Mouse (Mus musculus) myocyte (in vitro differentiated cells): ENCODE results near the gene Zfp260. TPM values are rescaled to one million over a fixed set of nuclear protein-coding genes. Genes with fewer than 3 reads are reported as not detected.

Experiments used
- H3K27me3 ChIP-seq: one replicate; pipeline ENCODE4 v1.6.1; 2011; ENCODE audit not compliant: control insufficient read depth, insufficient read depth, insufficient read length
- H3K36me3 ChIP-seq: one replicate; pipeline ENCODE4 v1.6.1; 2011; ENCODE audit not compliant: control insufficient read depth, insufficient read depth
- H3K4me2 ChIP-seq: one replicate; pipeline ENCODE4 v1.6.1; 2011; ENCODE audit warnings: low read depth, control low read depth
- H3K4me3 ChIP-seq: one replicate; pipeline ENCODE4 v1.5.1; 2011; ENCODE audit warnings: mild to moderate bottlenecking, control low read depth, moderate library complexity
- H3K79me2 ChIP-seq: one replicate; pipeline ENCODE4 v1.6.1; 2011; ENCODE audit not compliant: control insufficient read depth, insufficient read depth
- H3ac ChIP-seq: one replicate; pipeline ENCODE4 v1.6.1; 2011; ENCODE audit not compliant: control insufficient read depth, insufficient read length
- CEBPB ChIP-seq: IDR thresholded peaks from 2 replicates; pipeline ENCODE4 v1.6.1; 2011; ENCODE audit warnings: mild to moderate bottlenecking, moderate library complexity; ENCODE audit not compliant: poor library complexity, insufficient read depth, severe bottlenecking
- E2F4 ChIP-seq: IDR thresholded peaks from one replicate; pipeline ENCODE4 v1.6.1; 2011; ENCODE audit warnings: mild to moderate bottlenecking, control low read depth, moderate library complexity; ENCODE audit not compliant: insufficient read depth
- MAX ChIP-seq: IDR thresholded peaks from one replicate; pipeline ENCODE4 v1.6.1; 2011; ENCODE audit warnings: low read depth, mild to moderate bottlenecking, control low read depth
- MYOD1 ChIP-seq, 3 experiments: IDR thresholded peaks; one replicate each; pipeline ENCODE4 v1.6.1; 2011; ENCODE audit warnings: control low read depth in 2 of 3, low read depth in 2 of 3, mild to moderate bottlenecking in 2 of 3, moderate library complexity in 1 of 3; ENCODE audit not compliant: insufficient read length in 2 of 3, control insufficient read depth in 1 of 3
- MYOG ChIP-seq, 3 experiments: IDR thresholded peaks; one replicate each; pipeline ENCODE4 v1.6.1; 2011; ENCODE audit warnings: control low read depth in 2 of 3, low read depth in 2 of 3, mild to moderate bottlenecking in 2 of 3; ENCODE audit not compliant: insufficient read length in 2 of 3, control insufficient read depth in 1 of 3, insufficient read depth in 1 of 3
- POLR2A ChIP-seq: IDR thresholded peaks from one replicate; pipeline ENCODE4 v1.6.1; 2011; ENCODE audit warnings: low read depth, mild to moderate bottlenecking, control low read depth, moderate library complexity; ENCODE audit not compliant: insufficient read length
- POLR2AphosphoS2 ChIP-seq: IDR thresholded peaks from one replicate; pipeline ENCODE4 v1.6.1; 2011; ENCODE audit warnings: low read depth, control low read depth; ENCODE audit not compliant: insufficient read length
- REST ChIP-seq: IDR thresholded peaks from one replicate; pipeline ENCODE4 v1.6.1; 2011; ENCODE audit warnings: mild to moderate bottlenecking, control low read depth, moderate library complexity; ENCODE audit not compliant: insufficient read depth, insufficient read length
- SRF ChIP-seq: IDR thresholded peaks from one replicate; pipeline ENCODE4 v1.6.1; 2011; ENCODE audit warnings: low read depth; ENCODE audit not compliant: control insufficient read depth, insufficient read length
- TCF12 ChIP-seq: IDR thresholded peaks from one replicate; pipeline ENCODE4 v1.6.1; 2011; ENCODE audit warnings: mild to moderate bottlenecking, control low read depth; ENCODE audit not compliant: poor library complexity, insufficient read depth, severe bottlenecking
- TCF3 ChIP-seq: IDR thresholded peaks from one replicate; pipeline ENCODE4 v1.6.1; 2011; ENCODE audit warnings: low read depth, control low read depth; ENCODE audit not compliant: insufficient read length
- USF1 ChIP-seq: IDR thresholded peaks from one replicate; pipeline ENCODE4 v1.6.1; 2011; ENCODE audit warnings: low read depth, mild to moderate bottlenecking, control low read depth, moderate library complexity
- polyA plus RNA-seq: library from polyadenylated mRNA; unstranded; fragments of >200 nt; fragmentation: generic; extraction: Trizol; gene quantifications from one replicate; pipeline ENCODE4 v1.2.1, GENCODE M21; 2012; ENCODE audit warnings: missing spikeins

Zfp260 gene
- polyA plus RNA-seq, 1 experiment, result 11.3 TPM

DNA sequence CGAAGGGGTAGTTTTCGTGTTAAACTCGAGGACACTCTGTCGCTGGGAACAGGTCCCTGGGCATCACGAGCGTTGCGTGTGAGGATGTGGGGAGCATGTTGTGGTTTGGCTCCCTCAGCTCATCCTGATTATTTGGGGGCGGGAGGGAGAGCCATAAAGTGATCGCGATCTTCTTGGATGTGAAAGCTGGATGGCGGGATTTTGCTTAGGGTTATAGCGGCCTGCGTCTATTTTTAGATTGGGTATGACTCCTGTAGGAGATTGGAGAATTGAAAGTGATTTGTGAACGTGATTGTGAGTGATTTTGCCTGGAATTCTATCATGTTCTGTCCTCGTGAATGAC is 27.6 kb downstream of the Zfp260 start:
- Histone ChIP-seq H3K79me2 (peaks cover 20% of the 10 kb centered on the region), H3K27me3 (no peaks in the 10 kb centered on the region), H3ac (peak overlapping the region; percentile 43), H3K4me2 (peak overlapping the region; percentile 77), H3K4me3 (peak overlapping the region; percentile 75), H3K36me3 (no peaks in the 10 kb centered on the region)
- no peak for TF ChIP-seq MYOG (IDR thresholded peaks at IDR 0.05; ENCODE audit: control insufficient read depth in 1 of 3, insufficient read depth in 1 of 3, insufficient read length in 2 of 3, low read depth in 2 of 3)
- no peak for TF ChIP-seq CEBPB
- no peak for TF ChIP-seq POLR2A

GRCm38 (mm10) chr7:30129900-30130299 is 35.3 kb downstream of the Zfp260 start:
- H3K4me2 ChIP-seq, result no peak overlapping the region
- H3K4me3 ChIP-seq, result no peak overlapping the region
- peaks cover 36% of the 10 kb centered on the region for H3K36me3 ChIP-seq
- H3K79me2 ChIP-seq, result peaks cover 5% of the 10 kb centered on the region
- H3ac ChIP-seq, result no peak overlapping the region
- H3K27me3 ChIP-seq, result no peaks in the 10 kb centered on the region
- TF ChIP-seq REST, result no peak
- TF ChIP-seq POLR2AphosphoS2, result no peak
- TF ChIP-seq MYOD1 (IDR thresholded peaks at IDR 0.05; ENCODE audit: control insufficient read depth in 1 of 3, insufficient read length in 2 of 3, low read depth in 2 of 3), result no peak
- TF ChIP-seq TCF3, result no peak
- no peak for TF ChIP-seq E2F4
- TF ChIP-seq CEBPB, result no peak
- no peak for TF ChIP-seq USF1
- no peak for TF ChIP-seq MYOG (IDR thresholded peaks at IDR 0.05; ENCODE audit: control insufficient read depth in 1 of 3, insufficient read depth in 1 of 3, insufficient read length in 2 of 3, low read depth in 2 of 3)
- TF ChIP-seq TCF12, result no peak
- TF ChIP-seq POLR2A, result no peak
- no peak for TF ChIP-seq SRF
- no peak for TF ChIP-seq MAX

DNA sequence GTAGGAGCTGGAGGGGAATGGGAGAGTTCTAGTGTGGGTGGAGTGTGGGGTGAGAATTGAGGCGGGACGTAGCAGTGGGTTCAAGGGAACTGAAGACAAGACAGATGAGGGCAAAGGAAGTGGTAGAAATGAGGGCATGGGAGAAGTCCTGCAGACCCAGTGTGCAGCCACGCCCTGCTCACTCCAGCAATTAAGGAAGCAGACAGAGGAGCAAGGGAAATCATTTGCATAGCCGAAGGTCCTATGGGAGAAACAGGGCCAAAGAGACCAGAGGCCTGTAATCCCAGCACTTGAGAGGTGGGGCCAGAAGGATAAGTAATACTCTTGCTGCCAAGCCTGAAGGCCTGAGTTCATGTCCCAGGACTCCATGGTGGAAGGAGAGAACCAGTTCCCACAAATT is 37.8 kb downstream of the Zfp260 start:
- H3K36me3 ChIP-seq, result peaks cover 51% of the 10 kb centered on the region
- TF ChIP-seq POLR2AphosphoS2 (no peak), MYOD1 (IDR thresholded peaks at IDR 0.05; ENCODE audit: control insufficient read depth in 1 of 3, insufficient read length in 2 of 3, low read depth in 2 of 3) (no peak), POLR2A (no peak), TCF12 (no peak), TCF3 (no peak), USF1 (no peak)
- H3K79me2 ChIP-seq, result no peaks in the 10 kb centered on the region
- H3ac ChIP-seq, result no peak overlapping the region
- H3K27me3 ChIP-seq, result no peaks in the 10 kb centered on the region
- H3K4me3 ChIP-seq, result no peak overlapping the region
- no peak overlapping the region for H3K4me2 ChIP-seq

- Histone ChIP-seq H3ac (no peak overlapping the region), H3K36me3 (peaks cover 33% of the 10 kb centered on the region), H3K27me3 (no peaks in the 10 kb centered on the region), H3K4me3 (no peak overlapping the region), H3K79me2 (no peaks in the 10 kb centered on the region), H3K4me2 (no peak overlapping the region)
- TF ChIP-seq POLR2AphosphoS2 (no peak), CEBPB (no peak), SRF (no peak), POLR2A (no peak), MAX (no peak), MYOG (IDR thresholded peaks at IDR 0.05; ENCODE audit: control insufficient read depth in 1 of 3, insufficient read depth in 1 of 3, insufficient read length in 2 of 3, low read depth in 2 of 3) (no peak), REST (no peak), TCF3 (no peak), MYOD1 (IDR thresholded peaks at IDR 0.05; ENCODE audit: control insufficient read depth in 1 of 3, insufficient read length in 2 of 3, low read depth in 2 of 3) (no peak), TCF12 (no peak), USF1 (no peak)
Measured at GRCm38 (mm10) chr7:30136826-30137225, 42.2 kb downstream of the Zfp260 start.

DNA sequence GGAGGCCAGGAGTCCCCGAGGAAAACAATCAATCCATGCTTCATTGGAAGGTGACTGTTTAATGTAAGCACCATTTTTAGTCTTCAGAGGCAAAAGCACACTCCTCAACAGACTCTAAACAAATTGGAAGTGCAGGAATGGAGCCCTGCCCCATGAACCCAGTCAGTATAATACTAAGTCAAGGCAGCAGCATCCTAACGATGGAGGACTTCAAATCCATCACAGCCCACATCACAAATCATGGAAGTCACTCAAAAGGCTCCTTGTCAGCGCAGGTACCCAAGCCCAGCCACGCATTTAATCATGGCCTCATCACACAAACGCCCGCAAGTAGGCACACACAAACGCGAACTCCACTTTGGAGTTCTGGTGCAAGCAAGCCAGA is 48.6 kb downstream of the Zfp260 start:
- Histone ChIP-seq H3K36me3 (no peaks in the 10 kb centered on the region), H3K79me2 (no peaks in the 10 kb centered on the region)
- TF ChIP-seq E2F4, result no peak

More for the DNA sequence above, 48.6 kb downstream of the Zfp260 start:
- no peak overlapping the region for H3ac ChIP-seq
- no peaks in the 10 kb centered on the region for H3K27me3 ChIP-seq
- no peak overlapping the region for H3K4me2 ChIP-seq
- no peak overlapping the region for H3K4me3 ChIP-seq
